Mouse (Mus musculus): ENCODE results near the gene Mrtfa. TPM values are rescaled to one million over a fixed set of nuclear protein-coding genes. Genes with fewer than 3 reads are reported as not detected.
A peak's percentile ranks its signal among the peaks of the same experiment; 100 is the strongest.

Mrtfa gene
- polyA plus RNA-seq, 1 experiment = 16.0 TPM

DNA sequence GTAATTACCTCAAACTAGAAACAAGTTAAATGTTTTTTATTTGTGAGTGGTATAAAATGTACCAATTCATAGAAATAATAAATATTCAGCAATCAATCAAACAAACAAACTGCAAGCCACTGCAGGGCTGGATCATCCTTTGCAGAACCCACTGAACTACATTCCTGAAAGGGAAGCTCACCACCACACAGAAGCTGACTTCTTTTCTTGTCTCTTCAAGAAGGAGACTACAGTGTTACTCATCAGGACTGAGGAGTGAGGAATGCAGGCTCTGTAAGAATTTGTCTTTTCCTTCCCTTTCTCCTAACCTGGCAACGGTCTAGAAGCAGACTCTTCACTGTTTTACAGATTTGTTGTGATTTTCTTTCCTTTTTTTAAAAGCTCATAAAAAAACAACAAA is 120.1 kb downstream of the Mrtfa start:
- no peaks in the 10 kb centered on the region for H3K27me3 ChIP-seq (replicated peaks; ENCODE audit: control insufficient read depth, insufficient read depth, low read length)
- TF ChIP-seq CTCF (conservative IDR thresholded peaks at IDR 0.05; ENCODE audit: insufficient read depth, insufficient read length, low read depth, low read length) = no peak
- no peak for TF ChIP-seq POLR2A (IDR thresholded peaks at IDR 0.05; ENCODE audit: low read depth, low read length)
- no peak overlapping the region for H3K27ac ChIP-seq (ENCODE audit: insufficient read depth, low read depth, low read length)
- 79% methylated on average over 1 of the region's 1 CpGs for WGBS
- DNase-seq = no peak
- H3K36me3 ChIP-seq (ENCODE audit: control insufficient read depth, insufficient read depth, low read length) = no peaks in the 10 kb centered on the region
- H3K4me3 ChIP-seq (ENCODE audit: insufficient read depth, low read depth, low read length) = no peak overlapping the region
- no peaks in the 10 kb centered on the region for H3K4me1 ChIP-seq (ENCODE audit: control insufficient read depth, insufficient read depth, low read length)

DNA sequence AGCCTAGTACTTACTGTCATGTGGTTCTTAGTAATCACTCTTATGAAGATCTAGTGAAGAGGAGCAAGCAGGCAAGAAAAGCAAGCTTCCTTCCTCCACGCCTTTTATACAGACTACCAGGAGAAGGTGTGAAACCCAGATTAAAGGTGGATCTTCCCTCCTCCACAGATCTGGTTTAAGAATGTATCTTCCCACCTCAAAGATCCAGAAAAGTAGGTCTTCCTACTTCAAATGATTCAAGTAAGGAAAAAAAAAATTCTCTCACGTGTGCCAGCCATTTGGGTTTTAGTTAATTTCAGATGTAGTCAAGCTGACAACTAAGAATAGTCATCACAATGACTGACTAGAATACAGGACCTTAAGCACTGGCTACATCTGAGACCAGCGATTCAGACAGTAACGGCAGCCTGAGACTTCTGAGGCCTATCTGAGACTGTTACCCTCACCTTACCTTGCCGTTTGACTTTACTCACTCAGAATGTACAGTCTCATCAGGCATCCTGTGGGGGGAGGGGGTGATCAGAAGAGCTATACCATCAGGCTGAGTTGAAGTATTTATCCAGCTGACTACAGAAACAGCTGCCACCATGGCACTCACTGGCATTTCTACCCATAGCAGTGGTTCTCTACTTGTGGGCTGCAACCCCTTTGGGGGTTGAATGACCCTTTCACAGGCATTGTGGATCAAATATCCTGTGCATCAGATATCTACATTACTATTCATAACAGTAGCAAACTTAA is 121.7 kb downstream of the Mrtfa start:
- TF ChIP-seq POLR2A (IDR thresholded peaks at IDR 0.05; ENCODE audit: low read depth, low read length) = no peak
- TF ChIP-seq CTCF (conservative IDR thresholded peaks at IDR 0.05; ENCODE audit: insufficient read depth, insufficient read length, low read depth, low read length) = no peak
- H3K27ac ChIP-seq (ENCODE audit: insufficient read depth, low read depth, low read length) = no peak overlapping the region
- DNase-seq = no peak
- WGBS = 97% methylated on average over 5 of the region's 5 CpGs
- H3K4me1 ChIP-seq (ENCODE audit: control insufficient read depth, insufficient read depth, low read length) = no peaks in the 10 kb centered on the region
- H3K27me3 ChIP-seq (replicated peaks; ENCODE audit: control insufficient read depth, insufficient read depth, low read length) = no peaks in the 10 kb centered on the region
- no peaks in the 10 kb centered on the region for H3K36me3 ChIP-seq (ENCODE audit: control insufficient read depth, insufficient read depth, low read length)
- no peak overlapping the region for H3K4me3 ChIP-seq (ENCODE audit: insufficient read depth, low read depth, low read length)

DNA sequence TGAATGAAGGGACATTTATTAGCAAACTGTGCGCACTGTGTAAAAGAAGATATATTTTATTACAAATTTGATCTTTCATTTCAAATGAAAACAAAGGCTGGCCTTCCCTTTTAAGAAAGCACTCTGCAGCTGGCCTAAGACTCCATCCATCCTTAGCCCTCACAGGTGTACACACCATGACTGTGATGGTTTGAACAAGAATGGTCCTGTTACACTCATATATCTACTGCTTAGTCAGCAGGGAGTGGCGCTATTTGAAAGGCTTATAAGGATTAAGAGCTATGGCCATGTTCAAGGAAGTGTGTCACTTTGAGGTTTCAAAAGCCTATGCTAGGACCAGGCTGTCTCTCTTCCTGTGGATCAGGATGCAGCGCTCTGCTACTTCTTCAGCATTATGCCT is 122.8 kb downstream of the Mrtfa start:
- Histone ChIP-seq H3K27me3 (replicated peaks; ENCODE audit: control insufficient read depth, insufficient read depth, low read length) (no peaks in the 10 kb centered on the region), H3K4me1 (ENCODE audit: control insufficient read depth, insufficient read depth, low read length) (no peaks in the 10 kb centered on the region; the same call in 1 of the 2 replicates), H3K4me3 (ENCODE audit: insufficient read depth, low read depth, low read length) (no peak overlapping the region), H3K27ac (ENCODE audit: insufficient read depth, low read depth, low read length) (no peak overlapping the region), H3K36me3 (ENCODE audit: control insufficient read depth, insufficient read depth, low read length) (no peaks in the 10 kb centered on the region)
- WGBS = 94% methylated on average over 3 of the region's 3 CpGs
- no peak for TF ChIP-seq CTCF (conservative IDR thresholded peaks at IDR 0.05; ENCODE audit: insufficient read depth, insufficient read length, low read depth, low read length)
- TF ChIP-seq POLR2A (IDR thresholded peaks at IDR 0.05; ENCODE audit: low read depth, low read length) = no peak
- DNase-seq = no peak

DNA sequence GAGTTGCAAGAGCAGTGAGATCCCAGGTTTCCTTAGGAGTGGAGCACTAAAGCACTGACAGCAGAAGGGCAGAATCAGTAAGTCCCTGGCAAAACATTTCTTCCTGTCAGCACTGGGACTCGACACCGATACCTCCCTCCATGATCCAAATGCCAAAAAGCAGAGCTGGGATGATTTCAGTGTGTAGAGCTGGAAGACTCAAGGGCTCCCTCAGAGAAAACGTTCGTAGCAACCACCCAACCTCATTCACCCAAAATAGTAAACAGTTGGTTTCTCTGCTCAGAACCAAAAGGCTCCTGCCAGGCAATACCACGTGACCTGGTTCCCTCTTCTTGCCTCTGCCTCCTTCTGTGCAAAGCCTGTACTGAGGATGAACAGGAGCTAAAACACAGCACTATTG is 123.6 kb downstream of the Mrtfa start:
- Histone ChIP-seq H3K27me3 (replicated peaks; ENCODE audit: control insufficient read depth, insufficient read depth, low read length) (no peaks in the 10 kb centered on the region), H3K36me3 (ENCODE audit: control insufficient read depth, insufficient read depth, low read length) (no peaks in the 10 kb centered on the region), H3K4me1 (ENCODE audit: control insufficient read depth, insufficient read depth, low read length) (peaks cover 7% of the 10 kb centered on the region), H3K27ac (ENCODE audit: insufficient read depth, low read depth, low read length) (no peak overlapping the region), H3K4me3 (ENCODE audit: insufficient read depth, low read depth, low read length) (no peak overlapping the region)
- DNase-seq = no peak
- TF ChIP-seq POLR2A (IDR thresholded peaks at IDR 0.05; ENCODE audit: low read depth, low read length) = no peak
- TF ChIP-seq CTCF (conservative IDR thresholded peaks at IDR 0.05; ENCODE audit: insufficient read depth, insufficient read length, low read depth, low read length) = no peak
- 66% methylated on average over 5 of the region's 5 CpGs for WGBS

DNA sequence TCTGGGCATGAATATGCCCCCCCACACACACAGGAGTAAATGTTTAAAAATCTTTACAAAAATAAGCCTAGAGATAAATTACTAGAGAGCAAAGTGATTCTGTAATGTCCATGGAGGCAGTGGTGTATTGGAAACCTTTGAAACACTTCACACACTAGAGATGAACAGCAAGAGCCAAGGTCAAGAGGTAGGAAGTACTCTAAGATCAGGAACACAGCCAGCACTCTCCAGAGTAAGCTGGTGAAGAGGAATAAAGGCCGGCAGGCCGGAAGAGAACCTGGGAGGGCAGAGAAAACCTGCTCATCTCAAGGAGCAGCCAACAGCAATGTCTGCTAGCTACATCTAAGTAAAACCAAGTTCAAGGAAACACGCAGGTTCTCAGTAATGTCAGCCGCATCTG is 125.9 kb downstream of the Mrtfa start:
- H3K27ac ChIP-seq (ENCODE audit: insufficient read depth, low read depth, low read length) = no peak overlapping the region
- TF ChIP-seq POLR2A (IDR thresholded peaks at IDR 0.05; ENCODE audit: low read depth, low read length) (no peak), CTCF (conservative IDR thresholded peaks at IDR 0.05; ENCODE audit: insufficient read depth, insufficient read length, low read depth, low read length) (no peak)
- H3K36me3 ChIP-seq (ENCODE audit: control insufficient read depth, insufficient read depth, low read length) = no peaks in the 10 kb centered on the region
- H3K4me1 ChIP-seq (ENCODE audit: control insufficient read depth, insufficient read depth, low read length) = peaks cover 14% of the 10 kb centered on the region
- WGBS = 82% methylated on average over 4 of the region's 4 CpGs
- H3K27me3 ChIP-seq (replicated peaks; ENCODE audit: control insufficient read depth, insufficient read depth, low read length) = no peaks in the 10 kb centered on the region
- H3K4me3 ChIP-seq (ENCODE audit: insufficient read depth, low read depth, low read length) = no peak overlapping the region
- DNase-seq = no peak

DNA sequence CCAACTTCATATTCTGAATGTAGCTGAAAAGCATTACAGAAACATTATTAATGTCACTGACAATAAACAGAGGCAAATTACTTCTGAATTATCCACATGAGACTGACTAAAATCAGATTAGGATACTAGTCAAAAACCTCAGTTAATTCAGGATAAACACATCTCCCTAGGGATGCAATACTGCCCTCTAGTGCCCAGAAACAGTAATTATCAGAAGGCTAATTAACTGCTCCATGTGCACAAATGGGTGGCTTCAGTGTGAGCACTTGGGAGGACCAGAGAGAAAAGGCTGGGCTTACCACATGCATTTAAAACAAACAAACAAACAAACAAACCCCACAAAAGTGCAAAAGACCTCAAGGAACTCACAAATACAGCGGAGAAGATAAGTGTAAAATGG is 126.4 kb downstream of the Mrtfa start:
- Histone ChIP-seq H3K27me3 (replicated peaks; ENCODE audit: control insufficient read depth, insufficient read depth, low read length) (no peaks in the 10 kb centered on the region), H3K36me3 (ENCODE audit: control insufficient read depth, insufficient read depth, low read length) (no peaks in the 10 kb centered on the region), H3K4me1 (ENCODE audit: control insufficient read depth, insufficient read depth, low read length) (peaks cover 14% of the 10 kb centered on the region), H3K4me3 (ENCODE audit: insufficient read depth, low read depth, low read length) (no peak overlapping the region), H3K27ac (ENCODE audit: insufficient read depth, low read depth, low read length) (no peak overlapping the region)
- WGBS = 49% methylated on average over 1 of the region's 1 CpGs
- peak; percentile 66 for DNase-seq
- TF ChIP-seq CTCF (conservative IDR thresholded peaks at IDR 0.05; ENCODE audit: insufficient read depth, insufficient read length, low read depth, low read length) (peak; percentile 47), POLR2A (IDR thresholded peaks at IDR 0.05; ENCODE audit: low read depth, low read length) (no peak)

DNA sequence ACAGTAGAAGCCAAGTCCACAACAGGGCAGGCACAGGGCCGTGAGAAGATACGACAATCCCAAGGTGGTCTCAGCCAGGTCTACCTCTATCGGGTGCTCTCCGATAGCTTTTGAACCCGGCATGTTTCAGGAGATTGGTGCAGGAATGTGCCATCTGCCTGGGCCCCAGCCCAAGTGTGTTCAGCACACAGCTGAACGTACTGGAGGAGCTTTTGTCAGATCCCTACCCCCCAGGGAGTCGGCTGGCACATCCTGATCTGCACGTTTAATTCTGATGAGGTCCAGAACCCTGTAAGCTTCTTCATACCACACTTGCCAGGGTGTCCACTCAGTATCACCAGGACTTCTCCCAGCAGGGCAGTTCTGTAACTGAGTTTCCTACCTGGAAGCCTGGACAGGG is 127.9 kb downstream of the Mrtfa start:
- no peaks in the 10 kb centered on the region for H3K27me3 ChIP-seq (replicated peaks; ENCODE audit: control insufficient read depth, insufficient read depth, low read length)
- H3K4me1 ChIP-seq (ENCODE audit: control insufficient read depth, insufficient read depth, low read length) = peaks cover 14% of the 10 kb centered on the region
- no peak for TF ChIP-seq POLR2A (IDR thresholded peaks at IDR 0.05; ENCODE audit: low read depth, low read length)
- no peak for TF ChIP-seq CTCF (conservative IDR thresholded peaks at IDR 0.05; ENCODE audit: insufficient read depth, insufficient read length, low read depth, low read length)
- peak overlapping the region; percentile 17 for H3K27ac ChIP-seq (ENCODE audit: insufficient read depth, low read depth, low read length)
- 30% methylated on average over 8 of the region's 8 CpGs for WGBS
- DNase-seq = peak; percentile 34
- no peak overlapping the region for H3K4me3 ChIP-seq (ENCODE audit: insufficient read depth, low read depth, low read length)
- no peaks in the 10 kb centered on the region for H3K36me3 ChIP-seq (ENCODE audit: control insufficient read depth, insufficient read depth, low read length)
